Mouse (Mus musculus): ENCODE results near the gene Slc38a11.

Gene Slc38a11

GRCm38 (mm10) chr2:65321998-65322754 lies 41.7 kb downstream of the Slc38a11 start:
- no peak for DNase-seq

- no peak for DNase-seq
Observed at GRCm38 (mm10) chr2:65320975-65321374, 42.9 kb downstream of the Slc38a11 start.

- DNase-seq = no peak
Observed at GRCm38 (mm10) chr2:65316721-65317120, 47.1 kb downstream of the Slc38a11 start.

GRCm38 (mm10) chr2:65311250-65311649 lies 52.6 kb downstream of the Slc38a11 start:
- no peak for DNase-seq

- DNase-seq = no peak
Observed at GRCm38 (mm10) chr2:65296541-65296940, 67.3 kb downstream of the Slc38a11 start.

- DNase-seq = no peak
Observed at GRCm38 (mm10) chr2:65294092-65294491, 69.7 kb downstream of the Slc38a11 start.

- DNase-seq = no peak
Observed at GRCm38 (mm10) chr2:65293411-65293810, 70.4 kb downstream of the Slc38a11 start.

- DNase-seq = no peak
Observed at GRCm38 (mm10) chr2:65289721-65290120, 74.1 kb downstream of the Slc38a11 start.

- DNase-seq = no peak
Observed at GRCm38 (mm10) chr2:65288696-65289095, 75.1 kb downstream of the Slc38a11 start.

- no peak for DNase-seq
Observed at GRCm38 (mm10) chr2:65285380-65285779, 78.5 kb downstream of the Slc38a11 start.

- DNase-seq = no peak
Observed at GRCm38 (mm10) chr2:65282979-65283378, 80.9 kb downstream of the Slc38a11 start.

- no peak for DNase-seq
Observed at GRCm38 (mm10) chr2:65279029-65279690, 84.7 kb downstream of the Slc38a11 start.

GRCm38 (mm10) chr2:65275443-65276061 lies 88.3 kb downstream of the Slc38a11 start:
- DNase-seq = no peak

GRCm38 (mm10) chr2:65273910-65274309 lies 89.9 kb downstream of the Slc38a11 start:
- DNase-seq = no peak

- DNase-seq = no peak
Observed at GRCm38 (mm10) chr2:65268731-65269130, 95.1 kb downstream of the Slc38a11 start.

- DNase-seq = no peak
Observed at GRCm38 (mm10) chr2:65267834-65268233, 96.0 kb downstream of the Slc38a11 start.

GRCm38 (mm10) chr2:65266576-65267299 lies 97.1 kb downstream of the Slc38a11 start:
- no peak for DNase-seq
